ENCODE assay signal across 16 mouse cellular contexts in the genomic region with DNA sequence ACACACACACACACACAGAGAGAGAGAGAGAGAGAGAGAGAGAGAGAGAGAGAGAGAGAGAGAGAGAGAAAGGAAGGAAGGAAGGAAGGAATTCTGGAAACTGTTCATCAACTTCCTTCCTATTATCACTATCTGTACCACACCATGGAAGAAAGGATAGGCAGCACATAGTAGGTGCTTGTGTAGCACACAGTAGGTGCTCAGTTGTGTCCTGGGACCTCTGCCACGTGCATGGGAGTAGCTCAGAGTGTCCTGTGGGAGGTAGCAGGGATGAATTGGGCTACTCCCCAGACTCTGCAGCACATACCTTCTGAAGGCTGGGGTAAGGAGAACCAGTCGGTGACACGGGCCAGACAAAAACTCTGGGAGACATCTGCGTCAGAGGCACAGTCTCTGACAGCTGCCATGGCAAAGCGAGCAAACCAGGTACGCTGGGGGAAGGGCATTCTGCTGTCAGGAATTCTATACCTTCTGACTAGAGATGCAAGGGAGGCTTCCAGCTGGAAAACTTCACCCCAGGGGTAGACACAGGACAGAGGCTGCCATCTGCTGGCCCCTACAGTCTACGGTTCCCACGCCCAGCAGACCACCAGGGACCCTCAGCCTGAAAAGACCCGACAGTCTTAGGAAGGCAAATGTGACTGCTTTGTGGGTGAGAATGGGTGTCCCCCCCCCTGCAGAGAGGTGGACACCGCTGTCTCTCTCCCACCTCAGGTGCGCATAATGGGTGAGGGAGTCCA.
DNase-seq lines count a peak whose midpoint lies in the region; ATAC-seq lines count a peak whose summit lies in the region.
"Had no signal": no experiment of that assay in that cellular context is flagged by ENCODE, and none has a peak within 500 bp of the region (broad histone marks: within the 10 kb centered on the region; RNA-seq: fewer than 3 reads in every experiment).

No protein-coding gene starts in this region.

- DNase-seq in intestine, embryonic 14.5 days (ENCODE audit: low spot score) = peak; percentile 53
- DNase-seq in ES-CJ7 (ENCODE audit: low read depth, low spot score) = peak; percentile 16
- no peak for DNase-seq in ovary, postnatal 10 days (ENCODE audit: low spot score)
- DNase-seq in ovary, adult 18-20 months (ENCODE audit: low spot score) = no peak
- DNase-seq: adrenal gland, postnatal 25 days; cerebellum, adult 11 months; heart, adult 2 months; heart, postnatal 4 days; kidney, postnatal 36 days; thymus, postnatal 25 days had no signal

- no peak overlapping the region for H3K9ac ChIP-seq in intestine, embryonic 14.5 days (ENCODE audit: low read length)
- no peak overlapping the region for H3K9ac ChIP-seq in intestine, embryonic 16.5 days (ENCODE audit: low read depth, low read length)
- no peak overlapping the region for H3K9ac ChIP-seq in forebrain, embryonic 12.5 days
- no peak overlapping the region for H3K9ac ChIP-seq in midbrain, embryonic 16.5 days (ENCODE audit: low read depth, low read length)
- H3K9ac ChIP-seq: embryonic facial prominence, embryonic 13.5 days; liver, embryonic 12.5 days had no signal

- 46% methylated on average over 11 of the region's 11 CpGs for whole genome bisulfite sequencing in intestine, embryonic 14.5 days
- WGBS in intestine, embryonic 16.5 days = 47% methylated on average over 11 of the region's 11 CpGs
- 42% methylated on average over 11 of the region's 11 CpGs for WGBS in forebrain, embryonic 12.5 days
- 34% methylated on average over 11 of the region's 11 CpGs for WGBS in midbrain, embryonic 16.5 days

- no peaks in the 10 kb centered on the region for H3K36me3 ChIP-seq in intestine, embryonic 14.5 days (ENCODE audit: control insufficient read depth, insufficient read depth, low read length)
- H3K36me3 ChIP-seq in intestine, embryonic 16.5 days (ENCODE audit: control insufficient read depth, insufficient read depth, low read length) = no peaks in the 10 kb centered on the region
- no peaks in the 10 kb centered on the region for H3K36me3 ChIP-seq in forebrain, embryonic 12.5 days (replicated peaks)
- no peaks in the 10 kb centered on the region for H3K36me3 ChIP-seq in midbrain, embryonic 16.5 days (ENCODE audit: control insufficient read depth, insufficient read depth, low read length)
- H3K36me3 ChIP-seq: embryonic facial prominence, embryonic 13.5 days; liver, embryonic 12.5 days had no signal

- no peaks in the 10 kb centered on the region for H3K27me3 ChIP-seq in intestine, embryonic 14.5 days (replicated peaks; ENCODE audit: control insufficient read depth, insufficient read depth, low read length)
- H3K27me3 ChIP-seq in intestine, embryonic 16.5 days (replicated peaks; ENCODE audit: control insufficient read depth, insufficient read depth, low read length) = no peaks in the 10 kb centered on the region
- H3K27me3 ChIP-seq in forebrain, embryonic 12.5 days = peaks cover 21% of the 10 kb centered on the region
- peaks cover 4% of the 10 kb centered on the region; the same call in 1 of the 2 replicates for H3K27me3 ChIP-seq in midbrain, embryonic 16.5 days (ENCODE audit: control insufficient read depth, insufficient read depth, low read depth, low read length)
- H3K27me3 ChIP-seq: embryonic facial prominence, embryonic 13.5 days; liver, embryonic 12.5 days had no signal

- H3K9me3 ChIP-seq in intestine, embryonic 14.5 days (ENCODE audit: control insufficient read depth, low read length) = no peaks in the 10 kb centered on the region
- H3K9me3 ChIP-seq in intestine, embryonic 16.5 days (ENCODE audit: control insufficient read depth, low read length) = no peaks in the 10 kb centered on the region
- no peaks in the 10 kb centered on the region for H3K9me3 ChIP-seq in forebrain, embryonic 12.5 days
- H3K9me3 ChIP-seq in midbrain, embryonic 16.5 days (replicated peaks; ENCODE audit: control insufficient read depth, low read length, poor library complexity, severe bottlenecking) = no peaks in the 10 kb centered on the region
- H3K9me3 ChIP-seq: embryonic facial prominence, embryonic 13.5 days; liver, embryonic 12.5 days had no signal

- H3K4me2 ChIP-seq in intestine, embryonic 14.5 days (ENCODE audit: low read length) = no peak overlapping the region
- H3K4me2 ChIP-seq in intestine, embryonic 16.5 days (ENCODE audit: low read depth, low read length) = no peak overlapping the region
- H3K4me2 ChIP-seq in forebrain, embryonic 12.5 days = no peak overlapping the region
- no peak overlapping the region for H3K4me2 ChIP-seq in midbrain, embryonic 16.5 days (ENCODE audit: low read length)
- H3K4me2 ChIP-seq: embryonic facial prominence, embryonic 13.5 days; liver, embryonic 12.5 days had no signal

- no peak for ATAC-seq in intestine, embryonic 14.5 days (replicated peaks; ENCODE audit: low FRiP score, low TSS enrichment, low read depth)
- ATAC-seq in intestine, embryonic 16.5 days = no peak
- peak; percentile 51; the same call in 1 of the 2 replicates for ATAC-seq in forebrain, embryonic 12.5 days (ENCODE audit: low FRiP score)
- 0 out of 2 replicates have a peak, but pooled peaks have one; percentile 61 for ATAC-seq in midbrain, embryonic 16.5 days
- no peak for ATAC-seq in CD4-positive, CD25-positive, alpha-beta regulatory T cell, adult 4 months
- ATAC-seq: liver, embryonic 12.5 days had no signal

- no peaks in the 10 kb centered on the region for H3K4me1 ChIP-seq in intestine, embryonic 14.5 days (replicated peaks; ENCODE audit: control insufficient read depth, insufficient read depth, low read length)
- H3K4me1 ChIP-seq in intestine, embryonic 16.5 days (ENCODE audit: control insufficient read depth, insufficient read depth, low read length) = no peaks in the 10 kb centered on the region
- peaks cover 5% of the 10 kb centered on the region for H3K4me1 ChIP-seq in forebrain, embryonic 12.5 days
- H3K4me1 ChIP-seq in midbrain, embryonic 16.5 days (ENCODE audit: control insufficient read depth, insufficient read depth, low read length) = no peaks in the 10 kb centered on the region
- H3K4me1 ChIP-seq: embryonic facial prominence, embryonic 13.5 days; liver, embryonic 12.5 days had no signal

- H3K4me3 ChIP-seq in intestine, embryonic 14.5 days (ENCODE audit: low read depth, low read length) = no peak overlapping the region
- H3K4me3 ChIP-seq in intestine, embryonic 16.5 days (ENCODE audit: low read length) = no peak overlapping the region
- no peak overlapping the region for H3K4me3 ChIP-seq in forebrain, embryonic 12.5 days (replicated peaks)
- H3K4me3 ChIP-seq in midbrain, embryonic 16.5 days (ENCODE audit: low read depth, low read length) = no peak overlapping the region
- H3K4me3 ChIP-seq: embryonic facial prominence, embryonic 13.5 days; heart, adult 2 months; liver, embryonic 12.5 days had no signal

- H3K27ac ChIP-seq in intestine, embryonic 14.5 days (ENCODE audit: low read depth) = no peak overlapping the region
- H3K27ac ChIP-seq in intestine, embryonic 16.5 days (ENCODE audit: low read length) = no peak overlapping the region
- H3K27ac ChIP-seq in forebrain, embryonic 12.5 days = no peak overlapping the region
- no peak overlapping the region for H3K27ac ChIP-seq in midbrain, embryonic 16.5 days (ENCODE audit: low read length)
- H3K27ac ChIP-seq: embryonic facial prominence, embryonic 13.5 days; heart, adult 2 months; liver, embryonic 12.5 days had no signal

Comparison
In these comparisons a context has a peak if more than half of its experiments do, and no peak if none do; other contexts are left out.
1. ATAC-seq: peak in forebrain, embryonic 12.5 days (single experiment) and midbrain, embryonic 16.5 days (single experiment); none in intestine, embryonic 14.5 days (single experiment), intestine, embryonic 16.5 days (single experiment) and CD4-positive, CD25-positive, alpha-beta regulatory T cell, adult 4 months (single experiment).
2. DNase-seq: peak in intestine, embryonic 14.5 days (single experiment) and ES-CJ7 (single experiment); none in ovary, postnatal 10 days (single experiment) and ovary, adult 18-20 months (single experiment).